Mouse (Mus musculus): ENCODE data around the gene Sox12. TPM values are rescaled to one million over a fixed set of nuclear protein-coding genes. Genes with fewer than 3 reads are reported as not detected.
A peak's percentile ranks its signal among the peaks of the same experiment; 100 is the strongest.

The Sox12 gene
- polyA plus RNA-seq, 1 experiment from 2014 or later: 19.4 TPM

- Histone ChIP-seq H3K9ac (no peak overlapping the region), H3K4me3 (ENCODE audit: low read depth, low read length) (no peak overlapping the region), H3K27ac (ENCODE audit: low read depth) (peak overlapping the region; percentile 99), H3K27me3 (ENCODE audit: insufficient read depth, low read length) (no peaks in the 10 kb centered on the region), H3K4me2 (peak overlapping the region; percentile 96; the same call in 1 of the 2 replicates), H3K9me3 (ENCODE audit: low read depth, low read length) (no peaks in the 10 kb centered on the region), H3K36me3 (ENCODE audit: insufficient read depth) (0 out of 2 replicates have a peak, but pooled peaks cover 4% of the 10 kb centered on the region), H3K4me1 (ENCODE audit: insufficient read depth) (peaks cover 28% of the 10 kb centered on the region)
- no peak for TF ChIP-seq CTCF (IDR thresholded peaks at IDR 0.05; ENCODE audit: low read depth)
- DNase-seq (no peak), ATAC-seq (ENCODE audit: insufficient read depth) (no peak)
- 48% methylated on average over 6 of the region's 6 CpGs for WGBS
Observed at GRCm38 (mm10) chr2:152409781-152410180, 11.9 kb upstream of the Sox12 start.

GRCm38 (mm10) chr2:152406126-152406525, 8.3 kb upstream of the Sox12 start:
- Histone ChIP-seq H3K9me3 (ENCODE audit: low read depth, low read length) (no peaks in the 10 kb centered on the region), H3K27ac (ENCODE audit: low read depth) (peak overlapping the region; percentile 78), H3K4me3 (ENCODE audit: low read depth, low read length) (peak overlapping the region; percentile 32), H3K27me3 (ENCODE audit: insufficient read depth, low read length) (no peaks in the 10 kb centered on the region), H3K4me2 (peak overlapping the region; percentile 59), H3K4me1 (ENCODE audit: insufficient read depth) (peaks cover 21% of the 10 kb centered on the region), H3K9ac (peak overlapping the region; percentile 31), H3K36me3 (ENCODE audit: insufficient read depth) (no peaks in the 10 kb centered on the region)
- TF ChIP-seq CTCF (IDR thresholded peaks at IDR 0.05; ENCODE audit: low read depth): no peak
- under 1% methylated on average over 19 of the region's 19 CpGs for WGBS
- DNase-seq: peak; percentile 99
- peak; percentile 92 for ATAC-seq (ENCODE audit: insufficient read depth)

GRCm38 (mm10) chr2:152399122-152399542, 1.3 kb upstream of the Sox12 start:
- Histone ChIP-seq H3K4me1 (ENCODE audit: insufficient read depth) (peaks cover 9% of the 10 kb centered on the region), H3K9me3 (ENCODE audit: low read depth, low read length) (no peaks in the 10 kb centered on the region), H3K4me2 (peak overlapping the region; percentile 95), H3K27ac (ENCODE audit: low read depth) (peak overlapping the region; percentile 100), H3K36me3 (ENCODE audit: insufficient read depth) (peaks cover 10% of the 10 kb centered on the region), H3K27me3 (ENCODE audit: insufficient read depth, low read length) (no peaks in the 10 kb centered on the region), H3K9ac (peak overlapping the region; percentile 92), H3K4me3 (ENCODE audit: low read depth, low read length) (peak overlapping the region; percentile 62)
- no peak for TF ChIP-seq CTCF (IDR thresholded peaks at IDR 0.05; ENCODE audit: low read depth)
- peak; percentile 12 for ATAC-seq (ENCODE audit: insufficient read depth)
- whole genome bisulfite sequencing: 0% methylated on average over 13 of the region's 13 CpGs
- peak; percentile 80 for DNase-seq

GRCm38 (mm10) chr2:152398691-152399090, 828 bp upstream of the Sox12 start:
- peaks cover 13% of the 10 kb centered on the region for H3K36me3 ChIP-seq (ENCODE audit: insufficient read depth)
- peak overlapping the region; percentile 100 for H3K27ac ChIP-seq (ENCODE audit: low read depth)
- peak overlapping the region; percentile 92 for H3K9ac ChIP-seq
- H3K9me3 ChIP-seq (ENCODE audit: low read depth, low read length): no peaks in the 10 kb centered on the region
- H3K4me2 ChIP-seq: peak overlapping the region; percentile 95
- ATAC-seq (ENCODE audit: insufficient read depth) (peak; percentile 80), DNase-seq (peak; percentile 98)
- no peaks in the 10 kb centered on the region for H3K27me3 ChIP-seq (ENCODE audit: insufficient read depth, low read length)
- H3K4me1 ChIP-seq (ENCODE audit: insufficient read depth): peaks cover 9% of the 10 kb centered on the region
- peak overlapping the region; percentile 62 for H3K4me3 ChIP-seq (ENCODE audit: low read depth, low read length)
- TF ChIP-seq CTCF (IDR thresholded peaks at IDR 0.05; ENCODE audit: low read depth): no peak; the same call in 1 of the 2 replicates
- WGBS: under 1% methylated on average over 38 of the region's 38 CpGs

- peak; percentile 3; the same call in 1 of the 2 replicates for ATAC-seq (ENCODE audit: insufficient read depth)
- under 1% methylated on average over 77 of the region's 77 CpGs for WGBS
Observed at GRCm38 (mm10) chr2:152397004-152397589, 766 bp downstream of the Sox12 start.

GRCm38 (mm10) chr2:152396110-152397003, 1.5 kb downstream of the Sox12 start:
- ATAC-seq (ENCODE audit: insufficient read depth): peak; percentile 50
- WGBS: under 1% methylated on average over 46 of the region's 46 CpGs
- H3K4me1 ChIP-seq (ENCODE audit: insufficient read depth): peaks cover 9% of the 10 kb centered on the region
- peak overlapping the region; percentile 100 for H3K27ac ChIP-seq (ENCODE audit: low read depth)
- no peaks in the 10 kb centered on the region for H3K27me3 ChIP-seq (ENCODE audit: insufficient read depth, low read length)
- peak overlapping the region; percentile 62 for H3K4me3 ChIP-seq (ENCODE audit: low read depth, low read length)
- H3K9ac ChIP-seq: peak overlapping the region; percentile 92
- DNase-seq: peak; percentile 98
- TF ChIP-seq CTCF (IDR thresholded peaks at IDR 0.05; ENCODE audit: low read depth): peak; percentile 74
- no peaks in the 10 kb centered on the region for H3K9me3 ChIP-seq (ENCODE audit: low read depth, low read length)
- peaks cover 13% of the 10 kb centered on the region for H3K36me3 ChIP-seq (ENCODE audit: insufficient read depth)
- H3K4me2 ChIP-seq: peak overlapping the region; percentile 95

More at GRCm38 (mm10) chr2:152397004-152397589, 766 bp downstream of the Sox12 start:
- Histone ChIP-seq H3K9me3 (ENCODE audit: low read depth, low read length) (no peaks in the 10 kb centered on the region), H3K27ac (ENCODE audit: low read depth) (peak overlapping the region; percentile 100), H3K36me3 (ENCODE audit: insufficient read depth) (peaks cover 13% of the 10 kb centered on the region), H3K9ac (peak overlapping the region; percentile 92), H3K4me2 (peak overlapping the region; percentile 95), H3K27me3 (ENCODE audit: insufficient read depth, low read length) (no peaks in the 10 kb centered on the region), H3K4me3 (ENCODE audit: low read depth, low read length) (peak overlapping the region; percentile 62), H3K4me1 (ENCODE audit: insufficient read depth) (peaks cover 9% of the 10 kb centered on the region)
- no peak; the same call in 1 of the 2 replicates for TF ChIP-seq CTCF (IDR thresholded peaks at IDR 0.05; ENCODE audit: low read depth)
- DNase-seq: peak; percentile 88
